Mouse (Mus musculus) bone marrow macrophage, adult 2 months (primary cell): ENCODE results near the gene Slc38a1.

Experiments used
- CTCF ChIP-seq: IDR thresholded peaks from 2 replicates; pipeline ENCODE4 v1.5.1; 2012; ENCODE audit warnings: low read depth, mild to moderate bottlenecking, low read length, moderate library complexity
- POLR2A ChIP-seq: IDR thresholded peaks from 2 replicates; pipeline ENCODE4 v1.6.1; 2012; ENCODE audit warnings: mild to moderate bottlenecking, low read depth, low read length, borderline replicate concordance

- TF ChIP-seq CTCF (no peak), POLR2A (no peak)
These were observed 73.7 kb downstream of the Slc38a1 start for GRCm38 (mm10) chr15:96568983-96569363.
